Mouse (Mus musculus) spleen, adult 2 months (tissue): ENCODE measurements around the gene Ube3b. TPM values are rescaled to one million over a fixed set of nuclear protein-coding genes. Genes with fewer than 3 reads are reported as not detected.

Source experiments
- DNase-seq, 2 experiments: peaks; one replicate each; pipeline versions ENCODE4 v3.0.0 to v3.0.0-alpha.2; 2012 to 2021; ENCODE audit warnings: low spot score in 2 of 2, low read depth in 1 of 2
- H3K27ac ChIP-seq: fragments of 200-500 bp; 2 replicates; pipeline ENCODE4 v1.5.1; 2012; ENCODE audit warnings: low read length, inconsistent platforms; ENCODE audit not compliant: insufficient read depth
- H3K27me3 ChIP-seq: fragments of 200-500 bp; 2 replicates; pipeline ENCODE4 v1.6.1; 2012; ENCODE audit warnings: mild to moderate bottlenecking, moderate library complexity, low read length, inconsistent platforms; ENCODE audit not compliant: control insufficient read depth, insufficient read depth
- H3K36me3 ChIP-seq: fragments of 200-500 bp; 2 replicates; pipeline ENCODE4 v1.6.1; 2012; ENCODE audit warnings: mild to moderate bottlenecking, low read length, inconsistent platforms; ENCODE audit not compliant: control insufficient read depth, insufficient read depth
- H3K4me1 ChIP-seq: fragments of 200-500 bp; 2 replicates; pipeline ENCODE4 v1.6.1; 2011; ENCODE audit warnings: inconsistent platforms; ENCODE audit not compliant: control insufficient read depth, insufficient read depth, insufficient read length
- H3K4me3 ChIP-seq: fragments of 200-500 bp; 2 replicates; pipeline ENCODE4 v1.5.1; 2011; ENCODE audit warnings: mild to moderate bottlenecking, inconsistent platforms; ENCODE audit not compliant: insufficient read depth, insufficient read length; ENCODE audit errors: extremely low read depth
- CTCF ChIP-seq: fragments of 200-500 bp; IDR thresholded peaks from 2 replicates; pipeline ENCODE4 v1.5.1; 2011; ENCODE audit warnings: mild to moderate bottlenecking, inconsistent platforms; ENCODE audit not compliant: insufficient read depth, insufficient read length, insufficient replicate concordance; ENCODE audit errors: extremely low read depth
- POLR2A ChIP-seq: fragments of 200-500 bp; IDR thresholded peaks from 2 replicates; pipeline ENCODE4 v1.6.1; 2011; ENCODE audit warnings: low read depth, low read length, inconsistent platforms
- WGBS: fragments of 180-500 bp; shearing (Covaris S2); methylation state at CpG from one replicate; pipeline ENCODE4 v1.1.7; 2018; 5-methylcytosine and 5-hydroxymethylcytosine counted together
- polyA plus RNA-seq: library from polyadenylated mRNA; depleted of rRNA; stranded (reverse); fragments of >200 nt; gene quantifications from 2 replicates; pipeline ENCODE4 v1.2.3, GENCODE M21; 2012

The Ube3b gene
- polyA plus RNA-seq, 1 experiment, result 44.4 TPM

GRCm38 (mm10) chr5:114435588-114435987 is 55.2 kb downstream of the Ube3b start:
- DNase-seq, result no peak
- Histone ChIP-seq H3K4me1 (no peaks in the 10 kb centered on the region), H3K4me3 (no peak overlapping the region), H3K27ac (no peak overlapping the region), H3K27me3 (no peaks in the 10 kb centered on the region), H3K36me3 (peaks cover 17% of the 10 kb centered on the region)
- no peak for TF ChIP-seq POLR2A
- WGBS, result 92% methylated on average over 14 of the region's 14 CpGs

- Histone ChIP-seq H3K4me3 (peak within 1 kb of the TSS; percentile 92), H3K27me3 (no peaks in the 10 kb centered on the region), H3K4me1 (no peaks in the 10 kb centered on the region), H3K27ac (peak within 1 kb of the TSS; percentile 71), H3K36me3 (no peaks in the 10 kb centered on the region)
- WGBS, result 2% methylated on average over 43 of the region's 43 CpGs
- TF ChIP-seq CTCF (no peak), POLR2A (0 out of 2 replicates have a peak, but pooled peaks have one; percentile 16)
- peak; percentile 95 for DNase-seq
Measured at GRCm38 (mm10) chr5:114443566-114444367, 63.4 kb downstream of the Ube3b start, which contains the start of the genes Mmab and Mvk. Gene Mmab (minus strand): TSS chr5:114444060. Gene Mvk (plus strand): TSS chr5:114444269.

GRCm38 (mm10) chr5:114444368-114444692 is 63.9 kb downstream of the Ube3b start:
- no peak overlapping the region for H3K27ac ChIP-seq
- TF ChIP-seq POLR2A (no peak), CTCF (no peak)
- under 1% methylated on average over 21 of the region's 21 CpGs for WGBS

GRCm38 (mm10) chr5:114449011-114449410 is 68.6 kb downstream of the Ube3b start:
- TF ChIP-seq POLR2A, result no peak
- no peak for TF ChIP-seq CTCF
- 90% methylated on average over 4 of the region's 4 CpGs for WGBS
- no peak overlapping the region for H3K4me3 ChIP-seq
- H3K36me3 ChIP-seq, result no peaks in the 10 kb centered on the region
- no peak overlapping the region for H3K27ac ChIP-seq
- H3K27me3 ChIP-seq, result no peaks in the 10 kb centered on the region
- H3K4me1 ChIP-seq, result no peaks in the 10 kb centered on the region
- no peak for DNase-seq

More at GRCm38 (mm10) chr5:114444368-114444692, 63.9 kb downstream of the Ube3b start:
- H3K27me3 ChIP-seq, result no peaks in the 10 kb centered on the region
- no peaks in the 10 kb centered on the region for H3K36me3 ChIP-seq
- no peaks in the 10 kb centered on the region for H3K4me1 ChIP-seq
- H3K4me3 ChIP-seq, result peak overlapping the region; percentile 76
- DNase-seq, result no peak

GRCm38 (mm10) chr5:114456287-114456686 is 75.9 kb downstream of the Ube3b start:
- DNase-seq, result no peak
- H3K4me3 ChIP-seq, result no peak overlapping the region
- H3K27ac ChIP-seq, result no peak overlapping the region
- 86% methylated on average over 9 of the region's 9 CpGs for WGBS
- H3K36me3 ChIP-seq, result no peaks in the 10 kb centered on the region
- TF ChIP-seq CTCF (no peak), POLR2A (no peak)
- H3K4me1 ChIP-seq, result no peaks in the 10 kb centered on the region
- no peaks in the 10 kb centered on the region for H3K27me3 ChIP-seq

GRCm38 (mm10) chr5:114456995-114457605 is 76.7 kb downstream of the Ube3b start:
- H3K4me3 ChIP-seq, result no peak overlapping the region
- WGBS, result 87% methylated on average over 16 of the region's 16 CpGs
- DNase-seq, result no peak
- H3K36me3 ChIP-seq, result no peaks in the 10 kb centered on the region
- H3K27me3 ChIP-seq, result no peaks in the 10 kb centered on the region
- no peak for TF ChIP-seq CTCF
- TF ChIP-seq POLR2A, result no peak
- no peak overlapping the region for H3K27ac ChIP-seq
- no peaks in the 10 kb centered on the region for H3K4me1 ChIP-seq

GRCm38 (mm10) chr5:114461238-114461637 is 80.8 kb downstream of the Ube3b start:
- Histone ChIP-seq H3K36me3 (no peaks in the 10 kb centered on the region), H3K27me3 (no peaks in the 10 kb centered on the region), H3K4me1 (no peaks in the 10 kb centered on the region), H3K4me3 (no peak overlapping the region), H3K27ac (no peak overlapping the region)
- 10% methylated on average over 7 of the region's 7 CpGs for WGBS
- TF ChIP-seq POLR2A, result no peak
- TF ChIP-seq CTCF, result peak; percentile 94
- DNase-seq, result peak; percentile 44 to 75
